Mouse (Mus musculus): ENCODE data around the gene Sox14. TPM values are rescaled to one million over a fixed set of nuclear protein-coding genes. Genes with fewer than 3 reads are reported as not detected.
A peak's percentile ranks its signal among the peaks of the same experiment; 100 is the strongest.

The Sox14 gene
- total RNA-seq, 2 experiments from 2014 or later = not detected

GRCm38 (mm10) chr9:99848327-99848726 is 27.6 kb downstream of the Sox14 start:
- no peak for DNase-seq

GRCm38 (mm10) chr9:99846820-99847219 is 29.1 kb downstream of the Sox14 start:
- DNase-seq = peak; percentile 78

GRCm38 (mm10) chr9:99839367-99839766 is 36.6 kb downstream of the Sox14 start:
- DNase-seq = no peak

GRCm38 (mm10) chr9:99838877-99839276 is 37.1 kb downstream of the Sox14 start:
- no peak for DNase-seq

- DNase-seq = no peak
Measured at GRCm38 (mm10) chr9:99836707-99837106, 39.3 kb downstream of the Sox14 start.

GRCm38 (mm10) chr9:99835624-99836430 is 40.1 kb downstream of the Sox14 start:
- DNase-seq = no peak

Other genes with a start within 250 kb of the Sox14 start
- 1 to 10 TPM; 3.5 to 4.7 TPM for gene Dzip1l, start 246.7 kb downstream of the Sox14 start, total RNA-seq (2021)
- not detected for gene Cldn18, start 158.9 kb downstream of the Sox14 start, total RNA-seq (2021)

Data from gastrocnemius, postnatal 10 days (tissue).